Mouse (Mus musculus): ENCODE data around the gene Pigyl. TPM values are rescaled to one million over a fixed set of nuclear protein-coding genes. Genes with fewer than 3 reads are reported as not detected.
"Not testable (repeated sequence)": the region's sequence is repeated elsewhere in the genome, so short reads cannot be mapped to it uniquely, and the experiment has no call there.

The Pigyl gene
- polyA plus RNA-seq, 1 experiment = 62.4 TPM

GRCm38 (mm10) chr9:22143108-22144037 lies 13.3 kb upstream of the Pigyl start:
- DNase-seq (ENCODE audit: low read depth) = peak; percentile 89
- TF ChIP-seq POLR2A (IDR thresholded peaks at IDR 0.05; ENCODE audit: borderline replicate concordance, extremely low read depth, insufficient read depth, insufficient read length, poor library complexity, severe bottlenecking) (no peak), CTCF (IDR thresholded peaks at IDR 0.05; ENCODE audit: borderline replicate concordance, extremely low read depth, insufficient read depth, insufficient read length) (peak; percentile 94)

GRCm38 (mm10) chr9:22144304-22144965 lies 12.2 kb upstream of the Pigyl start:
- no peak for DNase-seq (ENCODE audit: low read depth)
- TF ChIP-seq POLR2A (IDR thresholded peaks at IDR 0.05; ENCODE audit: borderline replicate concordance, extremely low read depth, insufficient read depth, insufficient read length, poor library complexity, severe bottlenecking) (no peak), CTCF (IDR thresholded peaks at IDR 0.05; ENCODE audit: borderline replicate concordance, extremely low read depth, insufficient read depth, insufficient read length) (no peak)

DNA sequence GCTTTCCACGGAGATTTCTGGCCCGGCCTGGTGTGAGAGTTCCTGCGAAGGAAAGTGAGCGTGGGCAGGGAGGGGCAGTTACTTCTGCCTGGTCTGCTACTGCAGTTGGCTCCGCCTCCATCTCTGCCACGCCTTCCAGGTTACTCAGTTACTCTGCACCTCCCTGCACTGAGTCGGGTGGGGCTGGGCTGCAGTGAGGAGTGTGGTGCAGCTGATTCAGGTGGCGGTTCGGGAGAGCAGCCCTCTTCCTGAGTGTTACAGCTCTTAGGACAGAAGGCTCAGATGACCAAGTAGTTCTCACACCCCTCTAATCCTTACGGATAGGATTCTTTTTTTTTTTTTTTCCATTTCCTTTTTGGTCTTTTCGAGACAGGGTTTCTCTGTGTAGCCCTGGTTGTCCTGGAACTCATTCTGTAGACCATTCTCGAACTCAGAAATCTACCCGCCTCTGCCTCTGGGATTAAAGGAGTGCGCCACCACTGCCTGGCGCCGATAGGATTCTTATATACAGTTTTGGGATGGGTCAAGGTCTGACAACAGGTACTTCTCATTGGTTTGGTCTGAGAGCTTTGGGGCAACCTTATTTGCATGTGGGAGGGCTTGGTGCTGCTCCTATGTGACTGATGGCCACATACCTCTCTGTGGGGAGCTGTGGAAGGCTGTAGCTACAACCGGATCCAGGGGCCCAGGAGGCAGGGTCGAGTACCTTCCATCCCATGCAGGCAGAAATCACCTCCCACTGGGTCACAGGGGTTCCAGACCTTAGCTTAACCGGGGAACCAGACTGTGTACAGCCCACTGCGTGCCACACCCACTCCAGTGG lies 7.0 kb upstream of the Pigyl start:
- TF ChIP-seq CTCF (IDR thresholded peaks at IDR 0.05; ENCODE audit: borderline replicate concordance, extremely low read depth, insufficient read depth, insufficient read length) = no peak
- no peak for TF ChIP-seq POLR2A (IDR thresholded peaks at IDR 0.05; ENCODE audit: borderline replicate concordance, extremely low read depth, insufficient read depth, insufficient read length, poor library complexity, severe bottlenecking)
- no peak for DNase-seq (ENCODE audit: low read depth)

DNA sequence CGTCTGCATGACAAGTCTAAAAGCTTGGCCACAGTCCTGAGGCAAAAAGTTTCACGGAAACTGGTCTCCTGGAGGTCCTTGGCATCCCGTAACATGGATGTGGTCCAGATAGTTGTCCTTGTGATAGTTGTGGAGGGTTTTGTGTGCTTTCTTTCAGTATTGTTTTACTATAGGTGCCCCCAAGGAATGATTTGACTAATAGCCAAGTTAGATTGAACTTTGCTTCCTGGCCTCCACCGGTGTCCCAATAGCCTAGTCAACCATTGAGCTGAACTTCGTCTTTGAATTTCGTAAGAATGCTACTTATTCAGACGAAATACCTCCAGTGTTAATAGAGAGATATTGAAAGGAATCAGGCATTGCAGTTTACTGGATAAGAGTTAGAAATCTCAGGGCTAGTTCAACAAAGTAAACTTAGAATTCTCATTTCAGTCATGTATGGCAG lies 6.4 kb upstream of the Pigyl start:
- not testable (repeated sequence) for DNase-seq (ENCODE audit: low read depth)

- TF ChIP-seq POLR2A (IDR thresholded peaks at IDR 0.05; ENCODE audit: borderline replicate concordance, extremely low read depth, insufficient read depth, insufficient read length, poor library complexity, severe bottlenecking) (no peak), CTCF (IDR thresholded peaks at IDR 0.05; ENCODE audit: borderline replicate concordance, extremely low read depth, insufficient read depth, insufficient read length) (no peak)
- DNase-seq (ENCODE audit: low read depth) = no peak
Observed at GRCm38 (mm10) chr9:22150946-22151345, 5.7 kb upstream of the Pigyl start.

- no peak for TF ChIP-seq CTCF (IDR thresholded peaks at IDR 0.05; ENCODE audit: borderline replicate concordance, extremely low read depth, insufficient read depth, insufficient read length)
- no peak for TF ChIP-seq POLR2A (IDR thresholded peaks at IDR 0.05; ENCODE audit: borderline replicate concordance, extremely low read depth, insufficient read depth, insufficient read length, poor library complexity, severe bottlenecking)
- no peak for DNase-seq (ENCODE audit: low read depth)
Observed at GRCm38 (mm10) chr9:22153810-22154209, 2.8 kb upstream of the Pigyl start.

DNA sequence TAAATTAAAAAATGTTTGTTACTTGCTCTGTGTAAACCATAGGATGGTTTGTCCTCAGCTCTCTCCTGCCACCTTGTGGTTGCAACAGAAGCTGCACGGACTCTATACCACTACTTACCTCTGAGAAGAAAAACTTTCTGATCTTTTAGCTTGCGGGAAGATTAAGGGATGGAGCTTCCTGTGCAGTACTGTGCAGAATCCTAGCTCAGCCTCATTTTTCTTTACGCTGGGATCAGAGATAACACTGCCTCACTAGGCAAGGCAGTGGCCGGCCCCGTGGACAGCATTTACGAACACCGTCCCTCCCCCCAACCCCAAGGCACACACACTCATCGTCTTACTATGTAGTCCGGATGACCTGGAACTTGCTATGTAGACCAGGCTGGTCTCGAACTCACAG lies 1.0 kb upstream of the Pigyl start:
- DNase-seq (ENCODE audit: low read depth) = peak; percentile 86
- TF ChIP-seq CTCF (IDR thresholded peaks at IDR 0.05; ENCODE audit: borderline replicate concordance, extremely low read depth, insufficient read depth, insufficient read length) (peak; percentile 74; the same call in 1 of the 2 replicates), POLR2A (IDR thresholded peaks at IDR 0.05; ENCODE audit: borderline replicate concordance, extremely low read depth, insufficient read depth, insufficient read length, poor library complexity, severe bottlenecking) (no peak)

- no peak for TF ChIP-seq CTCF (IDR thresholded peaks at IDR 0.05; ENCODE audit: borderline replicate concordance, extremely low read depth, insufficient read depth, insufficient read length)
- no peak for TF ChIP-seq POLR2A (IDR thresholded peaks at IDR 0.05; ENCODE audit: borderline replicate concordance, extremely low read depth, insufficient read depth, insufficient read length, poor library complexity, severe bottlenecking)
Observed at GRCm38 (mm10) chr9:22157516-22158265, 1.0 kb downstream of the Pigyl start.

GRCm38 (mm10) chr9:22161299-22161698 lies 4.7 kb downstream of the Pigyl start:
- DNase-seq (ENCODE audit: low read depth) = no peak
- TF ChIP-seq CTCF (IDR thresholded peaks at IDR 0.05; ENCODE audit: borderline replicate concordance, extremely low read depth, insufficient read depth, insufficient read length) (no peak), POLR2A (IDR thresholded peaks at IDR 0.05; ENCODE audit: borderline replicate concordance, extremely low read depth, insufficient read depth, insufficient read length, poor library complexity, severe bottlenecking) (no peak)

More at GRCm38 (mm10) chr9:22157516-22158265, 1.0 kb downstream of the Pigyl start:
- DNase-seq (ENCODE audit: low read depth) = peak; percentile 11

GRCm38 (mm10) chr9:22162305-22162704 lies 5.7 kb downstream of the Pigyl start:
- DNase-seq (ENCODE audit: low read depth) = no peak
- TF ChIP-seq POLR2A (IDR thresholded peaks at IDR 0.05; ENCODE audit: borderline replicate concordance, extremely low read depth, insufficient read depth, insufficient read length, poor library complexity, severe bottlenecking) (no peak), CTCF (IDR thresholded peaks at IDR 0.05; ENCODE audit: borderline replicate concordance, extremely low read depth, insufficient read depth, insufficient read length) (no peak)
